Mouse (Mus musculus): ENCODE measurements at regions not wholly inside any gene's neighbourhood (a gene's known extent, or its start where the extent isn't known, plus 50 kb on each side); places are given as distances from the start of the nearest gene placed in this dataset.
A peak's percentile ranks its signal among the peaks of the same experiment; 100 is the strongest.

- Histone ChIP-seq H3K4me2 (ENCODE audit: low read depth, low read length) (no peak overlapping the region), H3K4me1 (ENCODE audit: control insufficient read depth, insufficient read depth, low read length) (no peaks in the 10 kb centered on the region), H3K4me3 (ENCODE audit: low read depth, low read length) (no peak overlapping the region), H3K36me3 (ENCODE audit: control insufficient read depth, insufficient read depth, low read length) (no peaks in the 10 kb centered on the region), H3K9me3 (ENCODE audit: control insufficient read depth, low read length) (no peaks in the 10 kb centered on the region), H3K27ac (replicated peaks; ENCODE audit: low read depth, low read length) (no peak overlapping the region), H3K9ac (ENCODE audit: low read depth, low read length) (no peak overlapping the region), H3K27me3 (replicated peaks; ENCODE audit: control insufficient read depth, insufficient read depth, low read length) (no peaks in the 10 kb centered on the region)
- WGBS: 82% methylated on average over 14 of the region's 14 CpGs
- DNase-seq (ENCODE audit: low spot score) (no peak), ATAC-seq (ENCODE audit: low read depth) (no peak)
Observed at GRCm38 (mm10) chr12:112263283-112264056, 117.5 kb downstream of the Kif26a start.

DNA sequence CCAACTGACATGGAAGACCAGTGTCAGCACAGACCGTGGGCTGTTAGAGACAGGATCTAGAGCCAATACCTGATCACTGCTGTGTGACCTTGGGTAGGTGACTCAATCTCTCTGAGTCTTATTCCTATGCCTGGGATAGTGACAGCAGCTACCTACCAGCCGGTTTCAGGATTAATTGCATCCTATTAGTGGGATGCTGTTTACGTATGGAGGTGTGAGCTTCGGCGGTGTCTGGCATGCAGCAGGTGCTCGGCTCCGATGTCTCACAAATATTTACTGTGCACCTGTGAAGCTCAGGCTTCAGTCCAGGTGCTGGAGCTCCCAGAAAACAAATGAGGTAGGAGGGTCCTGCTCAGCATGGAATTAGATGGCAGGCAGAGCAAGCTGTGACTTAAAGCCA lies 118.2 kb downstream of the Kif26a start:
- no peaks in the 10 kb centered on the region for H3K4me1 ChIP-seq (ENCODE audit: control insufficient read depth, insufficient read depth, low read length)
- no peak overlapping the region for H3K9ac ChIP-seq (ENCODE audit: low read depth, low read length)
- H3K4me2 ChIP-seq (ENCODE audit: low read depth, low read length): no peak overlapping the region
- WGBS: 78% methylated on average over 7 of the region's 7 CpGs
- no peaks in the 10 kb centered on the region for H3K27me3 ChIP-seq (replicated peaks; ENCODE audit: control insufficient read depth, insufficient read depth, low read length)
- no peaks in the 10 kb centered on the region for H3K36me3 ChIP-seq (ENCODE audit: control insufficient read depth, insufficient read depth, low read length)
- H3K4me3 ChIP-seq (ENCODE audit: low read depth, low read length): no peak overlapping the region
- H3K9me3 ChIP-seq (ENCODE audit: control insufficient read depth, low read length): no peaks in the 10 kb centered on the region
- no peak overlapping the region for H3K27ac ChIP-seq (replicated peaks; ENCODE audit: low read depth, low read length)
- peak; percentile 36 for DNase-seq (ENCODE audit: low spot score)
- peak; percentile 77 for ATAC-seq (ENCODE audit: low read depth)

GRCm38 (mm10) chr12:112265289-112265969 lies 119.4 kb downstream of the Kif26a start:
- ATAC-seq (ENCODE audit: low read depth): peak; percentile 58; the same call in 1 of the 2 replicates
- H3K9ac ChIP-seq (ENCODE audit: low read depth, low read length): no peak overlapping the region

DNA sequence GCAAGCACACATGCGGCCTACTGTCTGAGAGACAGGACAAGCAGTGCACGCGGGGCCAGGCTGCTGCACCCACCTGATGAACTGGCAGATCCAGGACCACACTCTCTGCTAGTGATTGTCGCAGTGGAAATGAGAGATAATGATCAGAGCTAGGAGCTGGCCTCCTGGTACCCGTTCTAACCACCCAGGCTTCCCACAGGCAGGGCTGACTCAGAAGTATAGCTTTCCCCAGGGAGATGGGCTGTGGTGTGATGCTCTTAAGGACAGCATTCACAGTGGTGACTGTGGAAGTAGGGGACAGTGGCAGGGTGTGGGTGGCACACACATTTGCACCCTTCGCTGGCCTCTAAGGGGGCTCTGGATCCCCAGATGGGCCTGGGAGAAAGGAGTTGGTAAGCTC lies 128.0 kb downstream of the Kif26a start:
- DNase-seq (ENCODE audit: low spot score): no peak
- H3K4me3 ChIP-seq (ENCODE audit: low read depth, low read length): no peak overlapping the region
- H3K27me3 ChIP-seq (replicated peaks; ENCODE audit: control insufficient read depth, insufficient read depth, low read length): no peaks in the 10 kb centered on the region
- H3K4me1 ChIP-seq (ENCODE audit: control insufficient read depth, insufficient read depth, low read length): no peaks in the 10 kb centered on the region
- no peaks in the 10 kb centered on the region for H3K9me3 ChIP-seq (ENCODE audit: control insufficient read depth, low read length)
- no peak overlapping the region for H3K4me2 ChIP-seq (ENCODE audit: low read depth, low read length)
- no peak overlapping the region for H3K9ac ChIP-seq (ENCODE audit: low read depth, low read length)
- no peaks in the 10 kb centered on the region for H3K36me3 ChIP-seq (ENCODE audit: control insufficient read depth, insufficient read depth, low read length)
- WGBS: 81% methylated on average over 6 of the region's 6 CpGs
- ATAC-seq (ENCODE audit: low read depth): no peak
- H3K27ac ChIP-seq (replicated peaks; ENCODE audit: low read depth, low read length): no peak overlapping the region

More at GRCm38 (mm10) chr12:112265289-112265969, 119.4 kb downstream of the Kif26a start:
- H3K36me3 ChIP-seq (ENCODE audit: control insufficient read depth, insufficient read depth, low read length): no peaks in the 10 kb centered on the region
- H3K4me3 ChIP-seq (ENCODE audit: low read depth, low read length): no peak overlapping the region
- 41% methylated on average over 10 of the region's 10 CpGs for WGBS
- no peak overlapping the region for H3K4me2 ChIP-seq (ENCODE audit: low read depth, low read length)
- H3K27ac ChIP-seq (replicated peaks; ENCODE audit: low read depth, low read length): no peak overlapping the region
- no peaks in the 10 kb centered on the region for H3K27me3 ChIP-seq (replicated peaks; ENCODE audit: control insufficient read depth, insufficient read depth, low read length)
- no peaks in the 10 kb centered on the region for H3K9me3 ChIP-seq (ENCODE audit: control insufficient read depth, low read length)
- DNase-seq (ENCODE audit: low spot score): peak; percentile 54
- no peaks in the 10 kb centered on the region for H3K4me1 ChIP-seq (ENCODE audit: control insufficient read depth, insufficient read depth, low read length)

- Histone ChIP-seq H3K4me1 (ENCODE audit: control insufficient read depth, insufficient read depth, low read length) (no peaks in the 10 kb centered on the region), H3K27ac (replicated peaks; ENCODE audit: low read depth, low read length) (no peak overlapping the region), H3K9me3 (ENCODE audit: control insufficient read depth, low read length) (no peaks in the 10 kb centered on the region), H3K27me3 (replicated peaks; ENCODE audit: control insufficient read depth, insufficient read depth, low read length) (no peaks in the 10 kb centered on the region), H3K4me2 (ENCODE audit: low read depth, low read length) (no peak overlapping the region), H3K4me3 (ENCODE audit: low read depth, low read length) (no peak overlapping the region), H3K9ac (ENCODE audit: low read depth, low read length) (no peak overlapping the region), H3K36me3 (ENCODE audit: control insufficient read depth, insufficient read depth, low read length) (no peaks in the 10 kb centered on the region)
- peak; percentile 18 for DNase-seq (ENCODE audit: low spot score)
- WGBS: 19% methylated on average over 11 of the region's 11 CpGs
- no peak for ATAC-seq (ENCODE audit: low read depth)
Observed at GRCm38 (mm10) chr12:112274756-112275155, 128.7 kb downstream of the Kif26a start.

GRCm38 (mm10) chr12:112276651-112277050 lies 130.6 kb downstream of the Kif26a start:
- Histone ChIP-seq H3K4me1 (ENCODE audit: control insufficient read depth, insufficient read depth, low read length) (no peaks in the 10 kb centered on the region), H3K9ac (ENCODE audit: low read depth, low read length) (no peak overlapping the region), H3K27me3 (replicated peaks; ENCODE audit: control insufficient read depth, insufficient read depth, low read length) (no peaks in the 10 kb centered on the region), H3K36me3 (ENCODE audit: control insufficient read depth, insufficient read depth, low read length) (no peaks in the 10 kb centered on the region), H3K9me3 (ENCODE audit: control insufficient read depth, low read length) (no peaks in the 10 kb centered on the region), H3K27ac (replicated peaks; ENCODE audit: low read depth, low read length) (no peak overlapping the region), H3K4me2 (ENCODE audit: low read depth, low read length) (no peak overlapping the region), H3K4me3 (ENCODE audit: low read depth, low read length) (no peak overlapping the region)
- DNase-seq (ENCODE audit: low spot score) (peak; percentile 28), ATAC-seq (ENCODE audit: low read depth) (no peak)
- 45% methylated on average over 7 of the region's 7 CpGs for WGBS

GRCm38 (mm10) chr12:112277511-112277910 lies 131.5 kb downstream of the Kif26a start:
- ATAC-seq (ENCODE audit: low read depth) (no peak), DNase-seq (ENCODE audit: low spot score) (no peak)
- H3K4me2 ChIP-seq (ENCODE audit: low read depth, low read length): no peak overlapping the region
- H3K4me3 ChIP-seq (ENCODE audit: low read depth, low read length): no peak overlapping the region
- no peaks in the 10 kb centered on the region for H3K36me3 ChIP-seq (ENCODE audit: control insufficient read depth, insufficient read depth, low read length)
- no peaks in the 10 kb centered on the region for H3K27me3 ChIP-seq (replicated peaks; ENCODE audit: control insufficient read depth, insufficient read depth, low read length)
- 48% methylated on average over 14 of the region's 14 CpGs for WGBS
- H3K9ac ChIP-seq (ENCODE audit: low read depth, low read length): no peak overlapping the region
- no peak overlapping the region for H3K27ac ChIP-seq (replicated peaks; ENCODE audit: low read depth, low read length)
- no peaks in the 10 kb centered on the region for H3K4me1 ChIP-seq (ENCODE audit: control insufficient read depth, insufficient read depth, low read length)
- H3K9me3 ChIP-seq (ENCODE audit: control insufficient read depth, low read length): no peaks in the 10 kb centered on the region

DNA sequence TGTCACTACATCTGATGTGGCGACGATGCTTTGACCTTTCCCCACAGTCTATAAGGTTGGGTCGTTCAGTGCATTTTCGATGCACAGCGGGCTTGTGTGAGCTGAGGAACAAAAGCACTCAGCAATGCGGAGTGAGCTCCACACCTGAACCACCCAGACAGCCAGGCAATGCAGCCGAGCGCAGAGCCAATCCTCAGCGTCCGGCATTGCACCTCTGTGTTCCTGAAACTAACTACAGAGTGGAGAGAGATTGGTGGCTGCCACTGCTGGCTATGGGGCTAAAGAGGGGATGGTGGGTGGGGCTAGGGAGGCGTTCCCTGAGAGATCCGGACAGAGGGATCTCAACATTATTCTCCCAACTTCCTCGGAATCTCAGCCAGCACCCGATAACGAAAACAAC lies 139.1 kb downstream of the Kif26a start:
- Histone ChIP-seq H3K36me3 (ENCODE audit: control insufficient read depth, insufficient read depth, low read length) (no peaks in the 10 kb centered on the region), H3K9me3 (ENCODE audit: control insufficient read depth, low read length) (no peaks in the 10 kb centered on the region), H3K9ac (ENCODE audit: low read depth, low read length) (no peak overlapping the region), H3K27ac (replicated peaks; ENCODE audit: low read depth, low read length) (no peak overlapping the region), H3K4me3 (ENCODE audit: low read depth, low read length) (no peak overlapping the region), H3K4me2 (ENCODE audit: low read depth, low read length) (no peak overlapping the region), H3K4me1 (ENCODE audit: control insufficient read depth, insufficient read depth, low read length) (no peaks in the 10 kb centered on the region), H3K27me3 (replicated peaks; ENCODE audit: control insufficient read depth, insufficient read depth, low read length) (no peaks in the 10 kb centered on the region)
- ATAC-seq (ENCODE audit: low read depth) (no peak), DNase-seq (ENCODE audit: low spot score) (no peak)
- WGBS: 56% methylated on average over 15 of the region's 15 CpGs

DNA sequence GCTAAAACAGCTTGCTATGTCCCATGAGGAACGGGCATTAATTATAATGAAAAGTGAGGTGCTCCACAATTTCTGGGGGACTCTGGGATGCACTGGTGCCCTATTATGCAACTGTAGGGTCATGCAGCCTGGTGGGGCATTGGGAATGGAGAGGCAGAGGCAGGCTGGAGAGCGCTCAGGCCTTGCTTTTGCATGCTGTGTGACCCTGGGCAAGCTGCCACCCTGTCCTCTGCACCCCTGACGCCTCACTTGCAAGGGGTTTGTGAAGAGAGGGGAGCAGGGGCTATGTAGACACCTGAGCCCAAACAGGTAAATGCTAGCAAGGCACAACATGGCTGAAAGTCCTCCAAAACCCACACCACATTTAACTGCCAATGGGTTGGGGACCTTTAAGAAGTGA lies 142.8 kb downstream of the Kif26a start:
- ATAC-seq (ENCODE audit: low read depth): no peak
- WGBS: 72% methylated on average over 3 of the region's 3 CpGs

More for the DNA sequence above, 142.8 kb downstream of the Kif26a start:
- H3K4me1 ChIP-seq (ENCODE audit: control insufficient read depth, insufficient read depth, low read length): no peaks in the 10 kb centered on the region
- no peak overlapping the region for H3K9ac ChIP-seq (ENCODE audit: low read depth, low read length)
- H3K36me3 ChIP-seq (ENCODE audit: control insufficient read depth, insufficient read depth, low read length): no peaks in the 10 kb centered on the region
- H3K27me3 ChIP-seq (replicated peaks; ENCODE audit: control insufficient read depth, insufficient read depth, low read length): no peaks in the 10 kb centered on the region
- DNase-seq (ENCODE audit: low spot score): no peak
- H3K4me2 ChIP-seq (ENCODE audit: low read depth, low read length): no peak overlapping the region
- H3K9me3 ChIP-seq (ENCODE audit: control insufficient read depth, low read length): no peaks in the 10 kb centered on the region
- H3K4me3 ChIP-seq (ENCODE audit: low read depth, low read length): no peak overlapping the region
- H3K27ac ChIP-seq (replicated peaks; ENCODE audit: low read depth, low read length): no peak overlapping the region

Data from embryonic facial prominence, embryonic 14.5 days (tissue).